Mouse (Mus musculus) right cerebral cortex, postnatal 25 days (tissue): Measurements from ENCODE around the gene Pgrmc1.

Experiments used
- DNase-seq: peaks from one replicate; pipeline ENCODE4 v3.0.0; 2022

Gene Pgrmc1

DNA sequence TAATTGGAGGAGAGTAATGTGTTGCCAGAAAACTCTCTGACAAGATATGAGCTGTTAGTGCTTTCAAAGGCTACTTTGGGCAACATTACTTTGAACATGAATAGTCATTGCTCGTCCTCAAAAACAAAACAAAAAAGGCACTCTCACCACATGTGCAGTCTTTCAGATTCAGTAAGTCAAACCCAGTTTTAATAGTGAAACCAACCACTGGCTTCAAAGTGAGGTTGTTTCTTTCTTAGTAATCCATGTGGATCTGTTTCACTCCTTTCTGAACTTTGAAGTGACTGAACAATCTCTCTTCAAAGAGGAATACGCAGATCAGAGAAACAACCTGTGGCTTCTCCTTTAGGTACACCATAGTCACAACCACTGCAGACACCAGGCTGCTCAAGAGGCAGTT, 11.1 kb downstream of the Pgrmc1 start:
- no peak for DNase-seq

- DNase-seq, result no peak
These were observed 30.1 kb downstream of the Pgrmc1 start for GRCm38 (mm10) chrX:36628102-36628501.

GRCm38 (mm10) chrX:36630771-36631170, 32.8 kb downstream of the Pgrmc1 start:
- no peak for DNase-seq

DNA sequence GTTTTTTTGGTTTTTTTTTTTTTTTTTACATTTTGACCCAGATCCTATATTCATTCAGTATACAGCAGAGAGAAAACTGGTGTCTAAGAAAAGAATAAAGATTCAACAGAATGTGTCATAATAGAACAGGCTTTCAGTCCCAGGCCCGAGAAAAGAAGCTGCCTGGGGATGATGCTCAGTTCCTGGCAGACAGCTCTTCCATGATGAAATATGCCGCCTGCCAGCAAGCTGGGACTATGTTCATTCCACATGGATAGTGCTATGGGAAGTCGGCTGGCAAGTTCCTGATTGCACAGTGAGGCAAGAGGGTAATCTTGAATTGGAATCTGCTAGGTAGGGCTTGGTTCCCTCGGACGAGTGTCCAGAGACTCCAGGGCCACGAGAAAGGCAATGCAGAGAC, 42.0 kb downstream of the Pgrmc1 start:
- peak; percentile 8 for DNase-seq

DNA sequence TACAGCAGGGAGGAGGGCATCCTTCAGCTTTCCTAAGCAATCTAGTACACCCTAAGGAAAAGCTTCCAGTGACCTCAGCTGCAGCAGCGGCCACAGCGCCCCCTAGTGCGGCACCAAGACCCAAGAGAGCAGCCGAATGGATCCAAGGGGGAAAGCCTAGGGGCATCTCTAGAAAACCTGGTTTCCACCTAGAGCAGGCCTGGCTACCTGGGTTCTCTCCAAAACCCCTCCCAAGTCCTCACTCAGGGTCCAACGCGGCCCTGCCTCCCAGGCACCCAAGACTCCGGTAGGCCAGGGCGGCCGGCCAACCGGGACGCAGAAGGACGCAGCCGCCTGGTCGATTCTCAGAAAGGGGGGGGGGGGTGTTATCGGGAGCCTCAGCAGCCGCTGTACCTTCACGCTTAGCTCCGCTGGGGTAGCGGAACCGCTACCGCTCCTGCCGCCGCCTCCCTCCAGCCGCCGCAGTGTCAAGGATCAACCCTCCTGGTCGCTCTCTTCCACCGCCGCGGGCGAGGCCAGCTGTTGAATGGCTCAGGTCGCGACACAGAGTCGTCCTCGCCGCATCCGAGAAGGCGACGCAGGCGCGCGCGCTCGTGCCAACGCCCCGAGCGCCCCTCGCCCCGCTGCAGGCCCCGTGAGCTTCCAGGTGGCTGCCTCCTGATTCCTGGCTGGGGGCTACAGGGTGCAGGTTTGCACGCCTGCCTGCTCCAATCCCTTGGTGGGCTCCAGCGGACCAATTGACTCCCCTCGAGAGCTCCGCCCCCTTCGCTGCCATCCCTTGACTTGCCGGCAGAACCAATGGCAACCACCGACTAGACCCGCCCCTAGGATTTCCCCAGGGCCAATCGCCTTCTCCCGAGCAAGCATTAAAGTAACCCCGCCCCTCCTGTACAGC, 46.9 kb downstream of the Pgrmc1 start, which contains the start of gene Akap17b:
Gene Akap17b (minus strand): TSS at position 739 of the 895 bp plus-strand sequence.
- peak; percentile 80 for DNase-seq
